Mouse (Mus musculus) liver, embryonic 14.5 days (tissue): Measurements from ENCODE around the gene Rragd. TPM values are rescaled to one million over a fixed set of nuclear protein-coding genes. Genes with fewer than 3 reads are reported as not detected.

Experiments used
- ATAC-seq: fragments of 200-750 bp; cut with Nextera tagmentation; 2 replicates; pipeline ENCODE4 v1.8.0; 2017; ENCODE audit warnings: moderate number of reproducible peaks, mild to moderate bottlenecking, moderate library complexity; ENCODE audit not compliant: insufficient read depth
- DNase-seq, 3 experiments: peaks; one replicate each; pipeline ENCODE4 v3.0.0-alpha.2; 2012 to 2013; ENCODE audit warnings: low read depth in 3 of 3, low spot score in 3 of 3
- H3K27ac ChIP-seq: fragments of 300-500 bp; sonication (generic); 2 replicates; pipeline ENCODE4 v1.5.1; 2014; ENCODE audit warnings: moderate library complexity, mild to moderate bottlenecking, control low read depth, inconsistent platforms
- H3K27me3 ChIP-seq: fragments of 300-500 bp; sonication (generic); 2 replicates; pipeline ENCODE4 v1.6.1; 2014; ENCODE audit warnings: mild to moderate bottlenecking, low read length, moderate library complexity; ENCODE audit not compliant: control insufficient read depth, insufficient read depth
- H3K36me3 ChIP-seq: fragments of 300-500 bp; sonication (generic); replicated peaks from 2 replicates; pipeline ENCODE4 v1.6.1; 2014; ENCODE audit warnings: low read depth; ENCODE audit not compliant: control insufficient read depth, insufficient read depth
- H3K4me1 ChIP-seq, 2 experiments: fragments of 200-500 bp in 1 of 2; fragments of 300-500 bp in 1 of 2; sonication (generic) in 1 of 2; replicated peaks; 2 replicates each; pipeline ENCODE4 v1.6.1; 2012 to 2014; ENCODE audit warnings: antibody characterized with exemption in 1 of 2, inconsistent platforms in 1 of 2, low read length in 1 of 2; ENCODE audit not compliant: control insufficient read depth in 2 of 2, insufficient read depth in 2 of 2
- H3K4me2 ChIP-seq: fragments of 300-500 bp; sonication (generic); 2 replicates; pipeline ENCODE4 v1.6.1; 2014; ENCODE audit warnings: low read depth, mild to moderate bottlenecking, control low read depth, moderate library complexity
- H3K4me3 ChIP-seq, 2 experiments: fragments of 200-500 bp in 1 of 2; fragments of 300-500 bp in 1 of 2; sonication (generic) in 1 of 2; 2 replicates each; pipeline ENCODE4 v1.5.1; 2012 to 2014; ENCODE audit warnings: low read depth in 2 of 2, low read length in 2 of 2, mild to moderate bottlenecking in 2 of 2, control low read depth in 1 of 2, inconsistent platforms in 1 of 2, moderate library complexity in 1 of 2; ENCODE audit not compliant: insufficient read depth in 1 of 2
- H3K9ac ChIP-seq: fragments of 300-500 bp; sonication (generic); replicated peaks from 2 replicates; pipeline ENCODE4 v1.6.1; 2014; ENCODE audit warnings: mild to moderate bottlenecking, control low read depth, moderate library complexity
- H3K9me3 ChIP-seq: fragments of 300-500 bp; sonication (generic); 2 replicates; pipeline ENCODE4 v1.6.1; 2016; ENCODE audit warnings: low read length, mixed read lengths; ENCODE audit not compliant: control insufficient read depth
- CTCF ChIP-seq: IDR thresholded peaks from 2 replicates; pipeline ENCODE4 v1.5.1; 2016; ENCODE audit warnings: antibody characterized with exemption, low read depth, control low read depth
- EP300 ChIP-seq: IDR thresholded peaks from 2 replicates; pipeline ENCODE4 v1.6.1; 2016; ENCODE audit warnings: antibody characterized with exemption, low read depth
- WGBS: fragments of 180-500 bp; shearing (Covaris S2); extraction: QIAGEN DNeasy Blood & Tissue Kit; methylation state at CpG from one replicate; pipeline ENCODE4 v1.1.7; 2014; ENCODE audit not compliant: insufficient replicate concordance; 5-methylcytosine and 5-hydroxymethylcytosine counted together
- polyA plus RNA-seq, 2 experiments: library from polyadenylated mRNA; depleted of rRNA in 1 of 2; stranded (reverse) in 1 of 2; unstranded in 1 of 2; fragments of >200 nt; fragmentation: Nextera tagmentation in 1 of 2; extraction: Ambion mirVana in 1 of 2; gene quantifications; 2 replicates each; pipeline versions ENCODE4 v1.2.1 to v1.2.3; 2012 to 2014

The Rragd gene
- polyA plus RNA-seq, 2 experiments, result 2.4 to 2.6 TPM

- no peaks in the 10 kb centered on the region for H3K9me3 ChIP-seq
- no peak overlapping the region for H3K27ac ChIP-seq
- ATAC-seq, result no peak
- H3K4me2 ChIP-seq, result no peak overlapping the region
- WGBS, result 79% methylated on average over 5 of the region's 5 CpGs
- TF ChIP-seq CTCF, result no peak
- no peak overlapping the region for H3K9ac ChIP-seq
- DNase-seq, result peak in 2 of 3 experiments; percentile 4 to 28
- no peaks in the 10 kb centered on the region for H3K27me3 ChIP-seq
- no peaks in the 10 kb centered on the region for H3K4me1 ChIP-seq
- H3K4me3 ChIP-seq, result no peak overlapping the region
- H3K36me3 ChIP-seq, result peaks cover 14% of the 10 kb centered on the region
Measured at GRCm38 (mm10) chr4:33052650-33053049, 69.8 kb downstream of the Rragd start.

- no peak for ATAC-seq
- Histone ChIP-seq H3K4me2 (no peak overlapping the region), H3K4me3 (no peak overlapping the region), H3K36me3 (peaks cover 6% of the 10 kb centered on the region), H3K9ac (no peak overlapping the region), H3K27ac (no peak overlapping the region), H3K27me3 (no peaks in the 10 kb centered on the region), H3K9me3 (no peaks in the 10 kb centered on the region), H3K4me1 (no peaks in the 10 kb centered on the region)
- TF ChIP-seq EP300 (no peak), CTCF (no peak)
- DNase-seq, result no peak
Measured at GRCm38 (mm10) chr4:33054426-33054825, 71.6 kb downstream of the Rragd start.

- H3K4me3 ChIP-seq, result no peak overlapping the region
- no peaks in the 10 kb centered on the region for H3K27me3 ChIP-seq
- TF ChIP-seq EP300, result no peak
- no peak for TF ChIP-seq CTCF
- H3K27ac ChIP-seq, result no peak overlapping the region
- no peak overlapping the region for H3K9ac ChIP-seq
- ATAC-seq, result no peak
- no peaks in the 10 kb centered on the region for H3K4me1 ChIP-seq
- H3K4me2 ChIP-seq, result no peak overlapping the region
- H3K9me3 ChIP-seq, result no peaks in the 10 kb centered on the region
- 52% methylated on average over 1 of the region's 1 CpGs for WGBS
- no peak for DNase-seq
- peaks cover 2% of the 10 kb centered on the region; the same call in 1 of the 2 replicates for H3K36me3 ChIP-seq
Measured at GRCm38 (mm10) chr4:33056317-33056716, 73.5 kb downstream of the Rragd start.

- H3K36me3 ChIP-seq, result no peaks in the 10 kb centered on the region
- 67% methylated on average over 11 of the region's 11 CpGs for WGBS
- H3K27ac ChIP-seq, result no peak overlapping the region
- no peak overlapping the region for H3K4me3 ChIP-seq
- no peak overlapping the region for H3K9ac ChIP-seq
- ATAC-seq, result no peak
- H3K9me3 ChIP-seq, result no peaks in the 10 kb centered on the region
- no peak overlapping the region for H3K4me2 ChIP-seq
- no peaks in the 10 kb centered on the region for H3K4me1 ChIP-seq
- no peak for DNase-seq
- H3K27me3 ChIP-seq, result no peaks in the 10 kb centered on the region
- no peak for TF ChIP-seq CTCF
- no peak for TF ChIP-seq EP300
Measured at GRCm38 (mm10) chr4:33057890-33058687, 75.3 kb downstream of the Rragd start.

GRCm38 (mm10) chr4:33061158-33061557, 78.3 kb downstream of the Rragd start:
- Histone ChIP-seq H3K4me1 (no peaks in the 10 kb centered on the region), H3K36me3 (no peaks in the 10 kb centered on the region), H3K9me3 (no peaks in the 10 kb centered on the region), H3K4me2 (no peak overlapping the region), H3K27me3 (no peaks in the 10 kb centered on the region), H3K27ac (no peak overlapping the region), H3K9ac (no peak overlapping the region), H3K4me3 (no peak overlapping the region)
- ATAC-seq (no peak), DNase-seq (no peak)
- WGBS, result 30% methylated on average over 7 of the region's 7 CpGs
- TF ChIP-seq EP300, result no peak
